Mouse (Mus musculus): ENCODE results near the gene Hnrnpul1. TPM values are rescaled to one million over a fixed set of nuclear protein-coding genes. Genes with fewer than 3 reads are reported as not detected.

Hnrnpul1 gene
- polyA plus RNA-seq, 1 experiment from 2014 or later = 37.3 TPM

GRCm38 (mm10) chr7:25686680-25687531 lies 67.7 kb downstream of the Hnrnpul1 start, which contains the start of gene Tgfb1:
TSS of gene Tgfb1 (plus strand) at chr7:25687002.
- H3K27me3 ChIP-seq (replicated peaks) = peaks cover 63% of the 10 kb centered on the region

DNA sequence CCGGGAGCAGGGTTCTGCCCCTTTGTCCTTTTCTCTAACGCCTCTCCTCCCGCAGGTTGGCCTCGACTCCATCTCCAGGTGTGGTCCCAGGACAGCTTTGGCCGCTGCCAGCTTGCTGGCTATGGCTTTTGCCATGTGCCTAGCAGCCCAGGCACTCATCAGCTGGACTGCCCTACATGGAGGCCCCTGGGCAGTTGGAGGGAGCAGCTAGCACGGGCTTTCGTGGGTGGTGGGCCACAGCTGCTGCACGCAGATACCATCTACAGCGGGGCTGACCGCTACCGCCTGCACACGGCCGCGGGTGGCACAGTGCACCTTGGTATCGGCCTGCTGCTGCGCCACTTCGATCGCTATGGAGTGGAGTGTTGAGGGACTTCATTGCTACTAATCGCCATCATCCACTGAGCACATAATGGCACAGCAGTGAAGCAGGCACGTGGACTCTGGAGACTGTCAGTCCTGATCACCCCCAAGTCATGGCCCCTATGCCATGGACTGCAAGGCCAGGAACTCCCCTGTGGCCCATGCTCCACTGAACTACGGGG lies 68.6 kb downstream of the Hnrnpul1 start:
- no peaks in the 10 kb centered on the region for H3K9me3 ChIP-seq (replicated peaks)
- ATAC-seq (ENCODE audit: low FRiP score) = no peak
- H3K4me2 ChIP-seq = peak overlapping the region; percentile 84
- peaks cover 47% of the 10 kb centered on the region for H3K4me1 ChIP-seq
- H3K27me3 ChIP-seq (replicated peaks) = peaks cover 61% of the 10 kb centered on the region
- H3K36me3 ChIP-seq = no peaks in the 10 kb centered on the region
- H3K4me3 ChIP-seq (replicated peaks) = no peak overlapping the region
- 72% methylated on average over 21 of the region's 21 CpGs for WGBS
- H3K27ac ChIP-seq (replicated peaks) = no peak overlapping the region
- H3K9ac ChIP-seq (replicated peaks) = no peak overlapping the region

More at GRCm38 (mm10) chr7:25686680-25687531, 67.7 kb downstream of the Hnrnpul1 start, which contains the start of gene Tgfb1:
- no peak for ATAC-seq (ENCODE audit: low FRiP score)
- Histone ChIP-seq H3K9me3 (replicated peaks) (no peaks in the 10 kb centered on the region), H3K4me1 (peaks cover 38% of the 10 kb centered on the region), H3K4me2 (peak within 1 kb of the TSS; percentile 84), H3K36me3 (no peaks in the 10 kb centered on the region), H3K27ac (replicated peaks) (peak within 1 kb of the TSS; percentile 51), H3K4me3 (replicated peaks) (peak within 1 kb of the TSS; percentile 45), H3K9ac (replicated peaks) (peak within 1 kb of the TSS; percentile 46)
- WGBS = under 1% methylated on average over 50 of the region's 69 CpGs

DNA sequence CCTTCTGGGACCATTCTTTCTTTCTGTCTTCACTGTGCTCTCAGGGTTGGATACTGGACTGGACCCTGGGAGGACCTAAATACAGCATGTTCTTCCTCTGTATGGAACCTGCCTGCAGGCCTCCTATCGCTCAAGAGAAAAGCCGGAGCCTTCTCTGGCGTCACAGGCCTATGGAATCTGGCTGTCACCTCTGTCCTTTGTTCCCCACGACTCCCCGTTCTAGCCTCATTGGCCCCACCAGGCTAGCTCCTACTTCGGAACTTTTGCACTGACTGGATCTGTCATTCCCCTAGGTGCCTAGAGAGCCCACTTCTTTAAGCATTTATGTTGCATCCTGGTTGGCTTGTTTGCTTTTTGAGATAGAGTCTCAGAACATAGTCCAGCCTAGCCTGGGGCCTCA lies 69.9 kb downstream of the Hnrnpul1 start:
- H3K9me3 ChIP-seq (replicated peaks) = no peaks in the 10 kb centered on the region
- peaks cover 53% of the 10 kb centered on the region for H3K4me1 ChIP-seq
- H3K9ac ChIP-seq (replicated peaks) = no peak overlapping the region
- WGBS = 92% methylated on average over 6 of the region's 6 CpGs
- H3K27ac ChIP-seq (replicated peaks) = no peak overlapping the region
- H3K27me3 ChIP-seq (replicated peaks) = peaks cover 49% of the 10 kb centered on the region
- H3K36me3 ChIP-seq = no peaks in the 10 kb centered on the region
- no peak overlapping the region for H3K4me2 ChIP-seq
- ATAC-seq (ENCODE audit: low FRiP score) = no peak
- H3K4me3 ChIP-seq (replicated peaks) = no peak overlapping the region

- H3K4me3 ChIP-seq (replicated peaks) = no peak overlapping the region
- H3K4me1 ChIP-seq = peaks cover 43% of the 10 kb centered on the region
- 80% methylated on average over 7 of the region's 7 CpGs for WGBS
- no peaks in the 10 kb centered on the region for H3K36me3 ChIP-seq
- H3K9ac ChIP-seq (replicated peaks) = no peak overlapping the region
- H3K4me2 ChIP-seq = no peak overlapping the region
- H3K27ac ChIP-seq (replicated peaks) = no peak overlapping the region
- no peak for ATAC-seq (ENCODE audit: low FRiP score)
- H3K9me3 ChIP-seq (replicated peaks) = no peaks in the 10 kb centered on the region
- peaks cover 38% of the 10 kb centered on the region for H3K27me3 ChIP-seq (replicated peaks)
Observed at GRCm38 (mm10) chr7:25683474-25684180, 70.9 kb downstream of the Hnrnpul1 start.

GRCm38 (mm10) chr7:25681341-25682231 lies 73.0 kb downstream of the Hnrnpul1 start:
- Histone ChIP-seq H3K4me1 (peaks cover 28% of the 10 kb centered on the region), H3K27ac (replicated peaks) (peak overlapping the region; percentile 95), H3K27me3 (replicated peaks) (peaks cover 21% of the 10 kb centered on the region), H3K4me3 (replicated peaks) (peak overlapping the region; percentile 56), H3K36me3 (no peaks in the 10 kb centered on the region), H3K9me3 (replicated peaks) (no peaks in the 10 kb centered on the region), H3K4me2 (peak overlapping the region; percentile 64), H3K9ac (replicated peaks) (peak overlapping the region; percentile 60)
- ATAC-seq (ENCODE audit: low FRiP score) = peak; percentile 32
- WGBS = 61% methylated on average over 15 of the region's 15 CpGs

DNA sequence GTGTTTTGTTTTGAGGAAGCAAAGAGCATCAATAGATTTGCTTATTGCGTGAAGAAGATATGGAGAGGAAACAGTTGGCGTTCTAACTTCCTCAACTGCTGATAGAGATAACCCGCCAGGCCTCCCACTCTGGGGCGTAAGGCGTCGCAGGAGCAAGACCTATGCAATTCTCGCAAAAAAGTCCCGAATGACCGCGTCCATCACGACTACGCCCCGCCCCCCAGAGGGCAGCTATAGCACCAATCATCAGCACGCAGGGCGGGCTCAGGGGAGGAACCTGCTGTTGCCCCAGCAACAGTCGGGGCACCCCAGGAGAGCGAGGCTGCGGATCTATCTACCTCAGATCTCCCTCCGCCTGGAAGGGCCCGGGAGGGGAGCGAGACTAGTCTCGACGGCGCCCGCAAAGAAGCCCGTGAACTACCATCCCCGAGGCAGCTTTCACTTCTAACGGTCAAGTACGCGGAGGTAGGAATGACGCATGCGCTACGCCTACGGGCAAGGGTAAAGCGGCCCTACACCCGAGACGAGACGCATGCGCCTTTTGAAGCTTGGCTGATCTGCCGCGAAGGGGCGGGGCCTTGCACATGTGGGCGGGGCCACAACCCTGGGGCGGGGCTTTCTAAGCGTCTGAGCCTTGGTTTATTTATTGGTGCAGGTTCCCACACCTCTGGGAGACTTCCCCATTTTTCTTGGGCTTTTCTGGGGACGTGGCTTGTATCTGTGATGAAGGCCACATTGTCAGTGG lies 73.9 kb downstream of the Hnrnpul1 start, which contains the start of gene B9d2:
B9d2 (plus strand) TSS at position 267 of the 745 bp plus-strand sequence.
- Histone ChIP-seq H3K4me3 (replicated peaks) (peak within 1 kb of the TSS; percentile 56), H3K27me3 (replicated peaks) (peaks cover 12% of the 10 kb centered on the region), H3K27ac (replicated peaks) (peak within 1 kb of the TSS; percentile 95), H3K4me2 (peak within 1 kb of the TSS; percentile 64), H3K36me3 (no peaks in the 10 kb centered on the region), H3K9ac (replicated peaks) (peak within 1 kb of the TSS; percentile 60), H3K9me3 (replicated peaks) (no peaks in the 10 kb centered on the region), H3K4me1 (peaks cover 28% of the 10 kb centered on the region)
- ATAC-seq (ENCODE audit: low FRiP score) = peak; percentile 93
- under 1% methylated on average over 46 of the region's 46 CpGs for WGBS

DNA sequence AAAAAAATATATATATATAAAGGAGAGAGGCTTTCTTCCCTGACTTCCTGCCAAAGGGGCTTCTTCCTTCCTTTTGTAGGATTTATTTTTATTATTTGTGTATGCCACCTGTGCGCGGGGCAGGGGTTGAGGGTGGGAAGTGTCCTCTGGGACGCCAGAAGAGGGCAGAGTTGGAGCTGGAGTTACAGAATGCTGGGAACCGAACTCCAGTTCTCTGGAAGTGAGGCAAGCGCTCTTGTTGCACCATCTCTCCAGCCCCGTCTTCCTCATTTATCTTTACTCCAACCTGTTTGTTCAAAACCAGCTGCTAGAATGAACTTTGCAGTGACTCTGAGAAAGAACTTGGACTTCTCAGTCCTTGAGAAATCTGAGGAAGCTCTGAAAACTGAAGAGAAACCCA lies 74.6 kb downstream of the Hnrnpul1 start:
- 9% methylated on average over 6 of the region's 6 CpGs for WGBS
- Histone ChIP-seq H3K9me3 (replicated peaks) (no peaks in the 10 kb centered on the region), H3K27ac (replicated peaks) (peak overlapping the region; percentile 95), H3K4me2 (peak overlapping the region; percentile 64), H3K9ac (replicated peaks) (peak overlapping the region; percentile 60), H3K27me3 (replicated peaks) (peaks cover 12% of the 10 kb centered on the region), H3K36me3 (no peaks in the 10 kb centered on the region), H3K4me3 (replicated peaks) (peak overlapping the region; percentile 56), H3K4me1 (peaks cover 34% of the 10 kb centered on the region)
- no peak for ATAC-seq (ENCODE audit: low FRiP score)

GRCm38 (mm10) chr7:25677013-25677412 lies 77.5 kb downstream of the Hnrnpul1 start:
- WGBS = 84% methylated on average over 7 of the region's 7 CpGs
- Histone ChIP-seq H3K4me3 (replicated peaks) (no peak overlapping the region), H3K36me3 (no peaks in the 10 kb centered on the region), H3K4me1 (peaks cover 45% of the 10 kb centered on the region), H3K4me2 (no peak overlapping the region), H3K9me3 (replicated peaks) (no peaks in the 10 kb centered on the region), H3K9ac (replicated peaks) (no peak overlapping the region), H3K27me3 (replicated peaks) (peaks cover 27% of the 10 kb centered on the region; the same call in 1 of the 2 replicates), H3K27ac (replicated peaks) (peak overlapping the region; percentile 37; the same call in 1 of the 2 replicates)
- ATAC-seq (ENCODE audit: low FRiP score) = no peak

DNA sequence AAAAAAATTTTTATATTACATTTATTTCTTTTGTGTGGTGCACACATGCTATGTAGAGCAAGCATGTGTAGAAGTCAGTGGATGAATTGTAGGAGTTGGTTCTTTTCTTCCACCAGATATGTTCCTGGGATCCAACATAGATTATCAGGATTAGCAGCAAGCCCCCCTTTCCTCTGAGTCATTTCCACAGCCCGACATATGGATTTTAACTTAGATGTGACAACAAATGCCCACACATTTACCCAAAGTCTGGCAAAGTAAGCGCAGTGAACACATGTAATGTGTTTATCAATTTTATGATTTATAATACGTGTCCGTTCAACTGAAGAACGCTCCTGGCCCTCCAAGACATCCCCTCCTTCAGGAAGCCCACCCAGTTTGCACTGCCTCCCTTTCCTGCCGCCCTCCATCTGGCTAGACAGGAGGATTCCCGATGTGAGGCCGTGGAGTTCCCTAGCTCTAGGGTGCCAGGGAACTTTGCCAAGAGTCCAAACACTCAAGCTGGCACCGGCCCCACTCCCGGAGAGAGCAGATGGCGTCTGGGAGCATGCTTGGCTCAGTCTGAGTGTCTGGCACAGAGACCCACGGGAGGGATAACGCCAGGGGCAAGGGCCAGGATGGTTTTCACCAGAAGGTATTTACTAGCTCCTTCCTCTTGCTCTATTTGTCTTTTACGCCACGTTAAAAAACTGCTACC lies 78.3 kb downstream of the Hnrnpul1 start:
- H3K4me2 ChIP-seq = peak overlapping the region; percentile 15; the same call in 1 of the 2 replicates
- H3K27me3 ChIP-seq (replicated peaks) = peaks cover 27% of the 10 kb centered on the region; the same call in 1 of the 2 replicates
- H3K9ac ChIP-seq (replicated peaks) = no peak overlapping the region
- WGBS = 39% methylated on average over 15 of the region's 15 CpGs
- ATAC-seq (ENCODE audit: low FRiP score) = no peak
- no peaks in the 10 kb centered on the region for H3K36me3 ChIP-seq
- H3K4me1 ChIP-seq = peaks cover 38% of the 10 kb centered on the region
- H3K9me3 ChIP-seq (replicated peaks) = no peaks in the 10 kb centered on the region
- H3K27ac ChIP-seq (replicated peaks) = peak overlapping the region; percentile 37; the same call in 1 of the 2 replicates
- no peak overlapping the region for H3K4me3 ChIP-seq (replicated peaks)

GRCm38 (mm10) chr7:25675405-25675804 lies 79.2 kb downstream of the Hnrnpul1 start:
- Histone ChIP-seq H3K9ac (replicated peaks) (peak overlapping the region; percentile 65; the same call in 1 of the 2 replicates), H3K9me3 (replicated peaks) (no peaks in the 10 kb centered on the region), H3K4me2 (peak overlapping the region; percentile 79), H3K27me3 (replicated peaks) (peaks cover 27% of the 10 kb centered on the region; the same call in 1 of the 2 replicates), H3K4me3 (replicated peaks) (peak overlapping the region; percentile 54), H3K4me1 (peaks cover 33% of the 10 kb centered on the region), H3K36me3 (no peaks in the 10 kb centered on the region), H3K27ac (replicated peaks) (no peak overlapping the region)
- 40% methylated on average over 6 of the region's 6 CpGs for WGBS
- ATAC-seq (ENCODE audit: low FRiP score) = peak; percentile 2; the same call in 1 of the 2 replicates
